Mouse (Mus musculus): Measurements from ENCODE around the gene Dclk2. TPM values are rescaled to one million over a fixed set of nuclear protein-coding genes. Genes with fewer than 3 reads are reported as not detected.

Dclk2 gene
- polyA plus RNA-seq, 1 experiment from 2014 or later: 87.2 TPM

- H3K4me2 ChIP-seq: peak overlapping the region; percentile 43
- no peaks in the 10 kb centered on the region for H3K36me3 ChIP-seq (ENCODE audit: poor library complexity, severe bottlenecking)
- ATAC-seq: peak; percentile 67
- 15% methylated on average over 8 of the region's 8 CpGs for WGBS
- peak overlapping the region; percentile 73 for H3K27ac ChIP-seq
- no peaks in the 10 kb centered on the region for H3K9me3 ChIP-seq (replicated peaks)
- peaks cover 78% of the 10 kb centered on the region for H3K4me1 ChIP-seq
- no peak overlapping the region for H3K4me3 ChIP-seq
- H3K27me3 ChIP-seq: no peaks in the 10 kb centered on the region
- no peak overlapping the region for H3K9ac ChIP-seq
These were observed 62.7 kb downstream of the Dclk2 start for GRCm38 (mm10) chr3:86857833-86858398.

DNA sequence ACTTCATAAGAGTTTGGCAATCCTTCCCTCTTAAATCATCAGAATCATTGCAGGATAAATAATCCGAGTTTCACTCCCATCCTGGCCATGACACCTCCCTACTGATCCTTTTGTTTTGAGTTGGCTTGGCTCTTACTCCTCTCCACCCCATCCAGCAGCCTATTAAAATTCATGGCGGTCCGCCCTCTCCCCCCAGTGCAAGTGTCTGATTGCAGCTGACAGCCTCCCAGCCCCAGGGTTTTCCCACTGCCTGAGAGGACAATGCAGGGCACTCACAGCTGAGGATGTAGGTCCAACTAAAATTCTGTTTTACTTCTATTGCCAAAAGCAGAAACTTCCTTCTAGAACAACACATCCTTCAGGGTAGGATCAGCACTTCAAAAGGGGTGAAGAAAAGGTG lies 67.8 kb downstream of the Dclk2 start:
- Histone ChIP-seq H3K9ac (no peak overlapping the region; the same call in 1 of the 2 replicates), H3K27ac (peak overlapping the region; percentile 80), H3K27me3 (no peaks in the 10 kb centered on the region), H3K4me2 (no peak overlapping the region), H3K4me1 (peaks cover 68% of the 10 kb centered on the region), H3K4me3 (no peak overlapping the region), H3K9me3 (replicated peaks) (no peaks in the 10 kb centered on the region), H3K36me3 (ENCODE audit: poor library complexity, severe bottlenecking) (no peaks in the 10 kb centered on the region)
- 29% methylated on average over 3 of the region's 3 CpGs for WGBS
- ATAC-seq: peak; percentile 81

- WGBS: 96% methylated on average over 7 of the region's 7 CpGs
- H3K27ac ChIP-seq: peak overlapping the region; percentile 78
- H3K9me3 ChIP-seq (replicated peaks): no peaks in the 10 kb centered on the region
- H3K27me3 ChIP-seq: no peaks in the 10 kb centered on the region
- ATAC-seq: no peak
- no peak overlapping the region for H3K9ac ChIP-seq
- H3K4me3 ChIP-seq: no peak overlapping the region
- peak overlapping the region; percentile 21; the same call in 1 of the 2 replicates for H3K4me2 ChIP-seq
- H3K36me3 ChIP-seq (ENCODE audit: poor library complexity, severe bottlenecking): no peaks in the 10 kb centered on the region
- H3K4me1 ChIP-seq: peaks cover 71% of the 10 kb centered on the region
These were observed 69.5 kb downstream of the Dclk2 start for GRCm38 (mm10) chr3:86851131-86851530.

DNA sequence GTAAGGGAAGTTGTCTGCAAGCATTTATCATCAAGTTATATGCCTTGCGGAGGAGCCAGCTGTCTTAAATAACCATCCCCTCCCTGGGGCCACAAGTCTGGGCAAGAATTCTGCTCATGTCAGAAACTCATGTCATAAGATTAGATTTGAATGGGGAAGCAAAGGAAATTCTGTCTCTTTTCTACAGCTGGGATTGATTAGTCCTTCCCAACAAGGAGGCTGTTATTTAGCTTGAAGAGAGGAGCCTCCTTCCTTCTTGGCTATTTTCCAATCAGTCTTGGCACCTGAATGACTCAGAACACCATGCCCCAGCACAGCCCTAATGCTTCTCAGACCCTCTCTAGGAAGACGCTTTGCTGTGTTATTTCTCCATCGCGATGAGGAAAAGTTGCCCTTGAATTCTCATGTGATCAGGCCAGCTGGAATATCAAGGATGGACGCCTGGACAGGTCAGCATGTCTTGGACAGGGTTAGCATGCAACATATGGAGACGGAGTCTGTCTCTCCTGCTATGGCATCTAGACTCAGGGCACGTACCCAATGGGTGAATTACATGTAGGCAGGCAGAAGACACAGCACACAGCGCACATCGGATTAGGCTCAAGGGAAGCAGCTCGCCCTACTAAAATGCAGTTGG lies 70.1 kb downstream of the Dclk2 start:
- peaks cover 77% of the 10 kb centered on the region for H3K4me1 ChIP-seq
- H3K27ac ChIP-seq: peak overlapping the region; percentile 78
- no peaks in the 10 kb centered on the region for H3K9me3 ChIP-seq (replicated peaks)
- WGBS: 65% methylated on average over 10 of the region's 10 CpGs
- no peak overlapping the region for H3K4me3 ChIP-seq
- peak overlapping the region; percentile 21 for H3K4me2 ChIP-seq
- no peak overlapping the region for H3K9ac ChIP-seq
- no peaks in the 10 kb centered on the region for H3K36me3 ChIP-seq (ENCODE audit: poor library complexity, severe bottlenecking)
- ATAC-seq: peak; percentile 39
- no peaks in the 10 kb centered on the region for H3K27me3 ChIP-seq

DNA sequence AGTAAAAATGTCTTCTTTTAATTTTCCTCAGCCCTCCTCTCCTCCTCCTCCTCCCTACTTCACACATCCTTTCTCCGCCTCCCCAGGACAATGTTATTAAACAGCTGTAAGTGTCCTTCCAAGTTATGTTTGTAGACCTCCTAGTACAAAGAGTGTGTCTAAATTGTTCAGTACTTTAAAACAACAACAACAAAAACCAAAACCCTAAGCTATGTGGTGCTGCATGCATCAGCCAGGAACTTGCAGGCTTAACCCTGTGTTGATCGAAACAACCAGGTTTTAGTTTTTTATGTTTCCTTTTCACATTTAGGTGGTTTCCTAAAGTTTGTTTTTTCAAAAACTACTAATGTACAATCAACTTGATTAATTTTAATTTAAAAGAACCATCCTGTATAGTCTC lies 71.3 kb downstream of the Dclk2 start:
- WGBS: 83% methylated on average over 2 of the region's 2 CpGs
- H3K9ac ChIP-seq: no peak overlapping the region
- no peaks in the 10 kb centered on the region for H3K9me3 ChIP-seq (replicated peaks)
- no peaks in the 10 kb centered on the region for H3K27me3 ChIP-seq
- H3K36me3 ChIP-seq (ENCODE audit: poor library complexity, severe bottlenecking): no peaks in the 10 kb centered on the region
- ATAC-seq: no peak
- peaks cover 88% of the 10 kb centered on the region for H3K4me1 ChIP-seq
- H3K4me3 ChIP-seq: no peak overlapping the region
- no peak overlapping the region for H3K4me2 ChIP-seq
- H3K27ac ChIP-seq: no peak overlapping the region; the same call in 1 of the 2 replicates

DNA sequence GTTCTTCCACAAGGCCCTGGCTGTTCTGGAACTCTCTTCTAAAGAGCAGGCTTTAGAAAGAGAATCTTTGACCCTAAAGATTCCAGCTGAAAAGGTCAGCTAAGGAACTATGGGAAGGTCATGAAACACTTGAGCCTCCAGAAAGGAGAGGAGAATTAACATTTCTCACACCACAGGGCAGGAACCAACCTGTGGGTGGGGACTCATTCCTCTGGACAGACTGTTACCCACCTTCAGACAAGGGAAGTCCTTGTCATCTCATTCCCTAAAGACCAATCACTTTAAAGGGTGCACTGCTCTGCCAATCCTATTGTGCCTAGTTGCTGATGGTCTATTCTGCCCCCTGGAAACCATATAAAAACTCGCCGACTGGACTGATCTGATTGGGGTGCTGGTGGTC lies 73.1 kb downstream of the Dclk2 start:
- ATAC-seq: no peak
- no peak overlapping the region for H3K4me2 ChIP-seq
- WGBS: 64% methylated on average over 2 of the region's 2 CpGs
- H3K36me3 ChIP-seq (ENCODE audit: poor library complexity, severe bottlenecking): no peaks in the 10 kb centered on the region
- H3K27me3 ChIP-seq: no peaks in the 10 kb centered on the region
- no peak overlapping the region for H3K4me3 ChIP-seq
- peaks cover 80% of the 10 kb centered on the region for H3K4me1 ChIP-seq
- no peak overlapping the region for H3K27ac ChIP-seq
- no peak overlapping the region for H3K9ac ChIP-seq
- no peaks in the 10 kb centered on the region for H3K9me3 ChIP-seq (replicated peaks)

DNA sequence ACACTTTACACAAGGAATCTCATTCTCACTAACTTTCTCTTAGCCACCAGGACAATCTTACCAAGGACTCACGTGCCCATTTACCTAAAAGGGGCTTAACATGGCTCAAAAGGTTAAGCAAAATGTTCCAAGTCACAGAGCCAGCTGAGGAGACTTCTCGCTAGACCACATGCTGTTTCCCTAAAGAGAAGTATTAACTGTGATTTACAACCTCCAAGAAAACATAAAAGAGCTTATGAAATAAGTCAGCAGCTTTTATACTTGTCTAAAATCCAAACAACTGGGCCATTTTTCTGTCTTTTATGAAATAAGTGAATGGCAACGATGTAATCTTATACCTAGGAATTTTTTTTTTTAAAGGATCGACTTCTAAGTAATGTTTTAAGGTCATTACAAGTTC lies 74.6 kb downstream of the Dclk2 start:
- Histone ChIP-seq H3K4me3 (no peak overlapping the region), H3K9ac (no peak overlapping the region), H3K4me2 (peak overlapping the region; percentile 37), H3K36me3 (ENCODE audit: poor library complexity, severe bottlenecking) (no peaks in the 10 kb centered on the region), H3K27ac (peak overlapping the region; percentile 87), H3K4me1 (peaks cover 65% of the 10 kb centered on the region), H3K9me3 (replicated peaks) (no peaks in the 10 kb centered on the region), H3K27me3 (no peaks in the 10 kb centered on the region)
- ATAC-seq: no peak
- 10% methylated on average over 4 of the region's 4 CpGs for WGBS

DNA sequence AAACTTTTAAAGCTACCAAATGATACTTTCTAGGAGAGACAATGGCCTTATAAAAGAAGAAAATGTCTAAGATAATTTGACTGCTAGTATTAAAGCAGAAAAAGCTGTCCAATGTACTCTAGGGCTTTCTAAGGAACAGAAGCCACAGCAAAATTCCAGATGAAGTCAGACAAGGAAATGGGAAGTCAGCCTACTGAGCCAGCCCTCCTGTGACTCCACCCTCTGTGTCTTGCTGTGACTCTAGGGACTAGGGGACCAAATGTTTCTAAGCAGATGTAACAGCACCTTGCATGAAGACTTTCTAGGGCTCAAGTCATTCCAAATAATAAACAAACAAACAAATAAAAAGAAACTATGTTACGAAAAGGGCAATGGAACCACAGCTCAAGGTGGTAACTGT lies 75.1 kb downstream of the Dclk2 start:
- H3K9me3 ChIP-seq (replicated peaks): no peaks in the 10 kb centered on the region
- no peak overlapping the region for H3K4me3 ChIP-seq
- H3K4me1 ChIP-seq: peaks cover 61% of the 10 kb centered on the region
- 70% methylated on average over 1 of the region's 1 CpGs for WGBS
- H3K27ac ChIP-seq: peak overlapping the region; percentile 87
- ATAC-seq: peak; percentile 57
- no peaks in the 10 kb centered on the region for H3K27me3 ChIP-seq
- no peaks in the 10 kb centered on the region for H3K36me3 ChIP-seq (ENCODE audit: poor library complexity, severe bottlenecking)
- peak overlapping the region; percentile 37 for H3K4me2 ChIP-seq
- H3K9ac ChIP-seq: no peak overlapping the region

DNA sequence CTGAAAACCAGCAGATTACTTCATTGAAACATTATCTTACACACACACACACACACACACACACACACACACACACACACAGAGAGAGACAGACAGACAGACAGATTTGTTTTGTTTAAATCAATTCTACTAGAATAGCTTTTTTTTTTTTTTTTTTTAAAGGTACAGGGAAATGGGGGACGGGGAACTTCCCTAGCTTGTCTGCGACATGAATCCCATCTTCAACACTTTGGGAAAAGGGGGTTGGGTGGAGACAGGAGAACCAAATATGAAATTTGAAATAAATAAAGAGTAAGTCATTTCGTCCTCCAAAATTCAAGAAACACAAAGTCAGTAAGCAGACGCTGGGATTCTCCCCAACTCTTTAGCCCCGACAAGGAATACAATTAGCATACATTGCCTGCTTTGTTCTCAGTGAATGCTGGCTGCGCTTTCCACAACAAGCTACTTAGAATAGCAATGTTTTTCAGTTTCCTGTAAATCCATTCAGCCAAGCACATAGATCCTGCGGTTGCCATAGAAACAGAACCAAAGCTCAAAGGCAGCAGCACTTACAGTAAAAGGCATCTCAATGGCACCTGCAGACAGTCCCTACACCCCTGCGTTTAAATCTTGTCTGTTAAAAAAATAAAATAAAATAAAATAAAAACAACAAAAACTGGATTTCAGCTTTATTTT lies 75.7 kb downstream of the Dclk2 start:
- WGBS: 2% methylated on average over 8 of the region's 8 CpGs
- peak; percentile 92 for ATAC-seq
- peak overlapping the region; percentile 21 for H3K4me3 ChIP-seq
- no peaks in the 10 kb centered on the region for H3K27me3 ChIP-seq
- peak overlapping the region; percentile 87 for H3K27ac ChIP-seq
- peak overlapping the region; percentile 56 for H3K4me2 ChIP-seq
- no peaks in the 10 kb centered on the region for H3K9me3 ChIP-seq (replicated peaks)
- H3K4me1 ChIP-seq: peaks cover 56% of the 10 kb centered on the region
- peak overlapping the region; percentile 34; the same call in 1 of the 2 replicates for H3K9ac ChIP-seq
- no peaks in the 10 kb centered on the region for H3K36me3 ChIP-seq (ENCODE audit: poor library complexity, severe bottlenecking)

- 0 out of 2 replicates have a peak, but pooled peaks cover 4% of the 10 kb centered on the region for H3K36me3 ChIP-seq (ENCODE audit: poor library complexity, severe bottlenecking)
- no peak overlapping the region for H3K9ac ChIP-seq
- no peak overlapping the region for H3K4me3 ChIP-seq
- no peaks in the 10 kb centered on the region for H3K9me3 ChIP-seq (replicated peaks)
- H3K4me1 ChIP-seq: peaks cover 56% of the 10 kb centered on the region
- ATAC-seq: no peak
- 93% methylated on average over 2 of the region's 2 CpGs for WGBS
- no peak overlapping the region for H3K27ac ChIP-seq
- no peaks in the 10 kb centered on the region for H3K27me3 ChIP-seq
- no peak overlapping the region for H3K4me2 ChIP-seq
These were observed 78.2 kb downstream of the Dclk2 start for GRCm38 (mm10) chr3:86842461-86842860.

DNA sequence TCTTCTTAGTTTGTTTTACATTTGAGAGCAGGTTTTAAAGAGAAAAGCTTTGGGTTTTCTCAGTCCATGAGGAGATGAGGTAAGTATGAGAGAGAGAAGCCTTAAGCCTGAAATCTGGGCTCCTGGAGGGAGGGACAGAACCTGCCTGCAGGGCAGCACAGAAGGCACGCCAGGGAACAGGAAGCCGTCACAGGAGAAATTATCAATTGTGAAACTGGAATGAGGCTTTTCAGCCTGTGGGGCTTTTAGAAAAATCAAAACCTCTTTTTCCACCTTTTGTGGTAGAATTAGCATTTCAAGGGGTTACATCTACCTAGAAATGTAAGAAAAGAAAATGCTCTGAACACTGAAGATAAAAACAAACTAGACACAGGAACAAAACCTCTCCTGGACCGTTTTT lies 81.0 kb downstream of the Dclk2 start:
- WGBS: 27% methylated on average over 3 of the region's 3 CpGs
- H3K9ac ChIP-seq: no peak overlapping the region
- peak overlapping the region; percentile 58; the same call in 1 of the 2 replicates for H3K27ac ChIP-seq

DNA sequence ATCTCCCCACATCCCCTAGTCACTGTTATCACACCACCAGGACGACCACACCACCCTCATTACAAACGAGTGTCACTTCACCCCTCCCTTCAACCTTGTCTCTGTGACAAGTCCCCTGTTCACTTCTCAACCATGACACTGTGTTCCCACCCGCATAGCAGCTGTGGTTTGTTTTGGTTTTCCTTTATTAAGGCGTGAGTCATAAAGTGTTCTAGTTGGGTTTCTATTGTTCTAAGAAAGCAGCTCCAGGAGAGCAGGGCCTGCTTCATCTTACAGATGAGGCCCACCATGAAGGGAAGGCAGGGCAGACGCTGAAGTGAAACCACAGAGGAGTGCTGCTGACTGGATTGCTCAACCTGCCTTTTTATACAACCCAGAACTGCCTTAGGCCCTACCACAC lies 83.3 kb downstream of the Dclk2 start:
- no peak for ATAC-seq
- H3K9ac ChIP-seq: no peak overlapping the region
- no peaks in the 10 kb centered on the region for H3K9me3 ChIP-seq (replicated peaks)
- H3K27ac ChIP-seq: no peak overlapping the region; the same call in 1 of the 2 replicates
- no peaks in the 10 kb centered on the region for H3K27me3 ChIP-seq
- H3K4me2 ChIP-seq: no peak overlapping the region
- H3K36me3 ChIP-seq (ENCODE audit: poor library complexity, severe bottlenecking): 0 out of 2 replicates have a peak, but pooled peaks cover 7% of the 10 kb centered on the region
- 54% methylated on average over 5 of the region's 5 CpGs for WGBS
- peaks cover 49% of the 10 kb centered on the region for H3K4me1 ChIP-seq
- no peak overlapping the region for H3K4me3 ChIP-seq

More for the DNA sequence above, 81.0 kb downstream of the Dclk2 start:
- peaks cover 40% of the 10 kb centered on the region for H3K4me1 ChIP-seq
- ATAC-seq: no peak
- H3K4me2 ChIP-seq: no peak overlapping the region
- no peaks in the 10 kb centered on the region for H3K27me3 ChIP-seq
- 0 out of 2 replicates have a peak, but pooled peaks cover 7% of the 10 kb centered on the region for H3K36me3 ChIP-seq (ENCODE audit: poor library complexity, severe bottlenecking)
- H3K9me3 ChIP-seq (replicated peaks): no peaks in the 10 kb centered on the region
- H3K4me3 ChIP-seq: no peak overlapping the region
